Mouse (Mus musculus): ENCODE measurements around the gene Cdk5rap2.

The Cdk5rap2 gene

GRCm38 (mm10) chr4:70260419-70260807 lies 149.8 kb downstream of the Cdk5rap2 start:
- no peak for DNase-seq (ENCODE audit: low read depth)

GRCm38 (mm10) chr4:70259726-70260418 lies 150.4 kb downstream of the Cdk5rap2 start:
- DNase-seq (ENCODE audit: low read depth), result no peak

GRCm38 (mm10) chr4:70258826-70259225 lies 151.4 kb downstream of the Cdk5rap2 start:
- DNase-seq (ENCODE audit: low read depth), result no peak

GRCm38 (mm10) chr4:70258205-70258604 lies 152.0 kb downstream of the Cdk5rap2 start:
- no peak for DNase-seq (ENCODE audit: low read depth)

GRCm38 (mm10) chr4:70251782-70252181 lies 158.5 kb downstream of the Cdk5rap2 start:
- no peak for DNase-seq (ENCODE audit: low read depth)

- DNase-seq (ENCODE audit: low read depth), result no peak
Observed at GRCm38 (mm10) chr4:70245706-70246105, 164.5 kb downstream of the Cdk5rap2 start.

- no peak for DNase-seq (ENCODE audit: low read depth)
Observed at GRCm38 (mm10) chr4:70243561-70244120, 166.6 kb downstream of the Cdk5rap2 start.

GRCm38 (mm10) chr4:70239731-70240130 lies 170.5 kb downstream of the Cdk5rap2 start:
- no peak for DNase-seq (ENCODE audit: low read depth)

- DNase-seq (ENCODE audit: low read depth), result no peak
Observed at GRCm38 (mm10) chr4:70238862-70239261, 171.4 kb downstream of the Cdk5rap2 start.

- no peak for DNase-seq (ENCODE audit: low read depth)
Observed at GRCm38 (mm10) chr4:70232383-70232782, 177.9 kb downstream of the Cdk5rap2 start.

GRCm38 (mm10) chr4:70229874-70230273 lies 180.4 kb downstream of the Cdk5rap2 start:
- no peak for DNase-seq (ENCODE audit: low read depth)

- DNase-seq (ENCODE audit: low read depth), result no peak
Observed at GRCm38 (mm10) chr4:70228350-70228749, 181.9 kb downstream of the Cdk5rap2 start.

- DNase-seq (ENCODE audit: low read depth), result no peak
Observed at GRCm38 (mm10) chr4:70227667-70228066, 182.6 kb downstream of the Cdk5rap2 start.

GRCm38 (mm10) chr4:70224503-70224902 lies 185.7 kb downstream of the Cdk5rap2 start:
- DNase-seq (ENCODE audit: low read depth), result no peak

- DNase-seq (ENCODE audit: low read depth), result no peak
Observed at GRCm38 (mm10) chr4:70221878-70222277, 188.4 kb downstream of the Cdk5rap2 start.

- DNase-seq (ENCODE audit: low read depth), result no peak
Observed at GRCm38 (mm10) chr4:70221370-70221769, 188.9 kb downstream of the Cdk5rap2 start.

- peak; percentile 25 for DNase-seq (ENCODE audit: low read depth)
Observed at GRCm38 (mm10) chr4:70220277-70221180, 189.7 kb downstream of the Cdk5rap2 start.

- DNase-seq (ENCODE audit: low read depth), result no peak
Observed at GRCm38 (mm10) chr4:70219776-70220175, 190.5 kb downstream of the Cdk5rap2 start.

- no peak for DNase-seq (ENCODE audit: low read depth)
Observed at GRCm38 (mm10) chr4:70185971-70186370, 224.3 kb downstream of the Cdk5rap2 start.

Measured in fibroblast of lung, adult 2 months (primary cell).